Mouse (Mus musculus) spleen, postnatal 36 days (tissue): ENCODE data around the gene Msrb2.

ENCODE experiments used
- DNase-seq, 2 experiments: peaks; one replicate each; pipeline ENCODE4 v3.0.0; 2022; ENCODE audit warnings: low spot score in 2 of 2, mixed read lengths in 1 of 2

The Msrb2 gene

GRCm38 (mm10) chr2:19390411-19391143 lies 19.3 kb downstream of the Msrb2 start:
- DNase-seq: no peak

GRCm38 (mm10) chr2:19391649-19392048 lies 20.4 kb downstream of the Msrb2 start:
- no peak for DNase-seq

- DNase-seq: no peak
These were observed 21.6 kb downstream of the Msrb2 start for GRCm38 (mm10) chr2:19392793-19393192.

- no peak for DNase-seq
These were observed 34.2 kb downstream of the Msrb2 start for GRCm38 (mm10) chr2:19405409-19405808.

- no peak for DNase-seq
These were observed 35.3 kb downstream of the Msrb2 start for GRCm38 (mm10) chr2:19406531-19406930.

GRCm38 (mm10) chr2:19414222-19414965 lies 43.2 kb downstream of the Msrb2 start:
- peak in 1 of 2 experiments; percentile 25 for DNase-seq

GRCm38 (mm10) chr2:19415063-19415521 lies 43.9 kb downstream of the Msrb2 start:
- peak; percentile 34 to 52 for DNase-seq

GRCm38 (mm10) chr2:19416066-19416465 lies 44.8 kb downstream of the Msrb2 start:
- DNase-seq: no peak

GRCm38 (mm10) chr2:19419686-19420345 lies 48.6 kb downstream of the Msrb2 start:
- no peak for DNase-seq

- DNase-seq: no peak
These were observed 51.0 kb downstream of the Msrb2 start for GRCm38 (mm10) chr2:19422226-19422625.

- DNase-seq: no peak
These were observed 51.8 kb downstream of the Msrb2 start for GRCm38 (mm10) chr2:19423086-19423485.

GRCm38 (mm10) chr2:19429031-19429430 lies 57.8 kb downstream of the Msrb2 start:
- no peak for DNase-seq

GRCm38 (mm10) chr2:19429691-19430690 lies 58.8 kb downstream of the Msrb2 start:
- no peak for DNase-seq

GRCm38 (mm10) chr2:19430746-19431145 lies 59.5 kb downstream of the Msrb2 start:
- no peak for DNase-seq

- DNase-seq: no peak
These were observed 59.9 kb downstream of the Msrb2 start for GRCm38 (mm10) chr2:19431186-19431585.

GRCm38 (mm10) chr2:19431614-19432323 lies 60.5 kb downstream of the Msrb2 start:
- DNase-seq: no peak

- DNase-seq: no peak
These were observed 73.1 kb downstream of the Msrb2 start for GRCm38 (mm10) chr2:19444346-19444745.
